Mouse (Mus musculus): ENCODE data around the gene Ribc1.

GRCm38 (mm10) chrX:152019294-152019693 lies 3.2 kb upstream of the Ribc1 start:
- TF ChIP-seq POLR2A (IDR thresholded peaks at IDR 0.05; ENCODE audit: borderline replicate concordance, low read depth, low read length): no peak
- no peak for TF ChIP-seq CTCF (IDR thresholded peaks at IDR 0.05; ENCODE audit: low read depth, low read length)
